Mouse (Mus musculus): ENCODE measurements around the gene Ddx11. TPM values are rescaled to one million over a fixed set of nuclear protein-coding genes. Genes with fewer than 3 reads are reported as not detected.

The Ddx11 gene
- polyA plus RNA-seq (2017; shearing (Covaris generic)): 41.2 TPM

GRCm38 (mm10) chr17:66123066-66123815 lies at the start of gene Ddx11:
TSS of gene Ddx11 (plus strand) at chr17:66123520.

GRCm38 (mm10) chr17:66076934-66077333 lies 46.4 kb upstream of the Ddx11 start, which contains the start of gene Ankrd12:
TSS of gene Ankrd12 (minus strand) at chr17:66077089.

GRCm38 (mm10) chr17:66101380-66102330 lies 21.7 kb upstream of the Ddx11 start, which contains the start of gene Ndufv2:
TSS of gene Ndufv2 (minus strand) at chr17:66101559.

GRCm38 (mm10) chr17:66111402-66111959 lies 11.8 kb upstream of the Ddx11 start, which contains the start of gene Washc1:
TSS of gene Washc1 (plus strand) at chr17:66111545.

Other genes with a start within 250 kb of the Ddx11 start
- gene Ralbp1, start 237.7 kb upstream of the Ddx11 start, polyA plus RNA-seq (2017; shearing (Covaris generic)): 86.7 TPM
- 81.8 TPM for gene Twsg1, start 172.3 kb upstream of the Ddx11 start, polyA plus RNA-seq (2017; shearing (Covaris generic))
- 226 TPM for gene Ankrd12, start 46.4 kb upstream of the Ddx11 start, polyA plus RNA-seq (2017; shearing (Covaris generic))
- gene Ndufv2, start 22.0 kb upstream of the Ddx11 start, polyA plus RNA-seq (2017; shearing (Covaris generic)): 231 TPM
- gene Washc1, start 12.0 kb upstream of the Ddx11 start, polyA plus RNA-seq (2017; shearing (Covaris generic)): 10.7 TPM